Mouse (Mus musculus): ENCODE measurements around the gene Zfp652. TPM values are rescaled to one million over a fixed set of nuclear protein-coding genes. Genes with fewer than 3 reads are reported as not detected.
"Not testable (repeated sequence)": the region's sequence is repeated elsewhere in the genome, so short reads cannot be mapped to it uniquely, and the experiment has no call there.

Zfp652 gene
- total RNA-seq (2021), result 100 to 1,000 TPM in 1 of 2 experiments, 10 to 100 TPM in 1; 94.6 to 110 TPM
- long read RNA-seq, experiment 1, partial matches to known transcripts, result 0 of 7 reads
- long read RNA-seq, experiment 1, other reads (novel, unspliced or antisense), result 7 of 7 reads
- long read RNA-seq, experiment 2, partial matches to known transcripts, result 0 of 10 reads
- long read RNA-seq, experiment 2, other reads (novel, unspliced or antisense), result 10 of 10 reads

DNA sequence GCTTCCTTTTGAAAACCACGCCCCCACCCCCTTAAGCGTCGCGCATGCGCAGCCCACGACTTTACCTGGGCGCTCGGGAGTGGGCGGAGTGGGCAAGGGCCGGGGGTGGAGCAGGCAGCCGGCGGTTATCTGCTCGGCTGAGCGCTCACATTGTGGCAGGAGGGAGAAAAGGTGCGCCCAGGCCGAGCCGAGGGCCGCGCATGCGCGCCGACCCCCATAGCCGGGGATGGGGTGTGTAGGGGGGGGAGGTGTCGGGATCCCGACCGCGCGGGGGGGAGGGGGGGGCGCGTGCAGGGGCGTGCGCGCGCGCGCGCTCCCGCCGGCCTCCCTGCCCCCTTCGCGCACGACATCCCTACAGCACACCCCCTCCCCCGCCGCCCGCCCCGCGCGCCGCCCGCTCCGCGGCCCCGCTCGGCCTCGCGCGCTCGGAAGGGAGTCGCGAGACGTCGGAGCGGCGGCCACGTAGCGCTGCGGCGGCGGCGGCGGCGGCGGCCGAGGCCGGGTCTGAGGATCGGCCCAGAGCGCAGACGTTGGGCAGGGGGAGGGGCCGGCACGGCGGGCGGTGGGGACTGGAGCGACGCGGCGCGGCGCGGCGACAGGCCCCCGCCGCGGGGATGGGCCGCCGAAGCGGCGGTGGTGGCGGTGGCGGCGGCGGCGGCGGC, at the start of gene Zfp652:
TSS of gene Zfp652 (plus strand) at position 111 of the 662 bp plus-strand sequence.
- intact Hi-C loops (cut with DNase I), result no loop called here

DNA sequence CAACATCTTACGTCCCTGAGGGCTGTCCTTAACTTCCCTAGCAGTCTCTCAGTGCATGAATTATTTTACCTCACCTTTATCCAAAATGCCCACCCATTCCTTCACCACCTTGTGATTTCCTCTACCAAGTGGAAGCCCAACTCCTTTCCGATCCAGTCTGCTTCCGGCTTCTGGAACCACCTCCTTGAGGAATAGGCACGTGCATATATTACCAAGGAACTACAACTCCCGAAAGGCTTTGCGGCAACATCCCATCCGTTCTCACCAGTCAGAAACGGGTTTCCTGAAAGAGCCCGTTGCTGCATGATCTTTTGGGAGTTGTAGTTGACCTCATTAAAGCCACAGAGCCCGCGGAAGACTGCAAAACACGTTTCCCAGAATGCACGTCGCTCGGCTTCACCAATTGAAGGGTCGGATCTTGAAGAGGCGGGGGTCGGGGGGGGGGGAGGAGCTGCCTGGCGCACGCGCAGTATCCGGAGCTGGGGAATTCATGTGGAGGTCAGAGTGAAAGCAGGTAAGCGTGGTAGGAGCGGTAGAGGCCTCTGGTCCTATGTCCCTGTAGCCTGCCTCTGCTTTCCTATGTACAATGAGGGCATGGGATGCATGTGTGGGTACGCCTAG, 45.8 kb upstream of the Zfp652 start, which contains the start of gene Phb:
TSS of gene Phb (plus strand) at position 429 of the 621 bp plus-strand sequence.
- intact Hi-C loops (cut with DNase I), result loop anchor here (10.0 kb wide), 1 partner anchor 408 kb away; the partner anchor contains the start of gene Atp5g1
- H3K27ac ChIP-seq, result peak within 1 kb of the TSS; percentile 86

More for the DNA sequence above, at the start of gene Zfp652:
- peak within 1 kb of the TSS; percentile 94 for H3K27ac ChIP-seq
- DNase-seq, result peak; percentile 89
- no peak for TF ChIP-seq CTCF (IDR thresholded peaks at IDR 0.05)
- H3K4me3 ChIP-seq, result peak within 1 kb of the TSS; percentile 84

DNA sequence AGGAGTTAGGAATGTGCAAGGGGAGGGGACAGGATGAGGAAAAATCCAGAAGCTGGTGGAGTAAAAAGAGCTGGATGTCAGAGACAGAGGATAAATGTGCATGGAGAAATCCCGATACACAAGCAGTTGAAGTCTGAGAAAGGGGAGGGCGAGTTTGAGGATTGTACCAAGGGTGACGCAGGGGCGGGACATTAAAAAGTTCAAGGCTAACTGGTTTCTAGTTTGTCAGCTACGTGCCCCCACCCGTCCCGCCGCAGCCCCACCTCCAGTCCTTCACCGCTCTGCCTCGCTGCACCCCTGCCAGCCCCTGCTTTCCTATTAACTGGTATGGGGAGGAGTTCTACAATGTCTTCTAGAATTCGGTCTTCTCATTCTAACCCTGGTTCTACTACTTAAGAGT, 45.3 kb upstream of the Zfp652 start:
- Histone ChIP-seq H3K4me3 (peak overlapping the region; percentile 82), H3K27ac (peak overlapping the region; percentile 86)
- intact Hi-C loops (cut with DNase I), result loop anchor here (10.0 kb wide), 1 partner anchor 408 kb away; the partner anchor contains the start of gene Atp5g1
- TF ChIP-seq CTCF (IDR thresholded peaks at IDR 0.05), result no peak
- peak; percentile 48 for DNase-seq

More for the DNA sequence above, 45.8 kb upstream of the Zfp652 start, which contains the start of gene Phb:
- peak within 1 kb of the TSS; percentile 82 for H3K4me3 ChIP-seq
- no peak for TF ChIP-seq CTCF (IDR thresholded peaks at IDR 0.05)
- peak; percentile 93 for DNase-seq

DNA sequence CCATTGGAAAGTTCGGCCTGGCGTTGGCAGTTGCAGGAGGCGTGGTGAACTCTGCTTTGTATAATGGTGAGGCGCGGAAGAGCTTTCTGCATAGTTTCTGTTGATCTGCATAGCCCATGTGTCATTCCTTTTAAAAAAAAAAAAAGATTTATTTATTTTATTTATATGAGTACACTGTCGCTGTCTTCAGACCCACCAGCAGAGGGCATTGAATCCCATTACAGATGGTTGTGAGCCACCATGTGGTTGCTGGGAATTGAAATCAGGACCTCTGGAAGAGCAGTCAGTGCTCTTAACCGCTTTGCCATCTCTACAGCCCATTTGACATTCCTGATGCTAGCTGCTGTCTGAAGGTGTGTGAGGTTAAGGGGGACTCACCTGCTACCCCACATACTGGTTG, 44.4 kb upstream of the Zfp652 start:
- not testable (repeated sequence) for DNase-seq
- intact Hi-C loops (cut with DNase I), result loop anchor here (10.0 kb wide), 1 partner anchor 407 kb away; the partner anchor contains the start of gene Atp5g1
- Histone ChIP-seq H3K27ac (peak overlapping the region; percentile 86; the same call in 1 of the 2 replicates), H3K4me3 (peak overlapping the region; percentile 82)
- peak; percentile 12; the same call in 1 of the 2 replicates for TF ChIP-seq CTCF (IDR thresholded peaks at IDR 0.05)

DNA sequence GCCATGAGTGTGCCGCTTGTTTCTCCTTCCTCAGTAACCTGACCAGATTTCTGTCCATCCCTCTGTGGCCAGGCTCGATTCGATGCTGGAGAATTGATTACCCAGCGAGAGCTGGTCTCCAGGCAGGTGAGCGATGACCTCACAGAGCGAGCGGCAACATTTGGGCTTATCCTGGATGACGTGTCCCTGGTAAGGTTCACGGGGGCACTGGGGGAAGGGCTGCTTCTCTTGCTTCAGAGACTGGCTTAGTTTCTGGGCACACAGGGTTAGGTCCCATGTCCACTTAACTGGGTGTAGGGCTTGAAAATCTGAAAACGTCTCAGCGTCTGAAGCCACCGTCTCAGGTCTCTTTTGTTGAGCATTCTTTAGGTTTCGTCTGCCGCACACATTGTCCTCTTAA, 37.0 kb upstream of the Zfp652 start:
- intact Hi-C loops (cut with DNase I), result no loop called here
- H3K4me3 ChIP-seq, result no peak overlapping the region
- no peak overlapping the region for H3K27ac ChIP-seq
- DNase-seq, result no peak
- TF ChIP-seq CTCF (IDR thresholded peaks at IDR 0.05), result no peak

DNA sequence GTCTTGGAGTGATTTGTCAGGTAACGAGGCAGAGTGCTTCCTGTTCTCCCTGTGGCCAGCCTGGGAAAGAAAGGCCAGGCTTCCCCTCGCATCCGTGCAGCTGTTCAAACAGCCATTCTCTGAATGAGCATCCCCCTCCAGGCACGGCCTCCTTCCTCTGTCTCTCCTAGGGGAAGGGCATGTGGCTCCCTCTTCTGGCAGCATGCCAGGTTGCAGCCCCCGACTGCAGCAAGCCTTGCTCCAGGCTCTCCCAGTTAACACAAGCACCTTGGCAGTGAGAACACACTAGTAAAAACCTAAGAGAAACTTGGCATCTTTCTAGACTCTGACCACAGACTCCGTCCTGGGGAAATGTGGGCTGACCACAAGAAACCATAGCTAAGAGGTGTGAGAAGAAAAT, 36.2 kb upstream of the Zfp652 start:
- no peak; the same call in 1 of the 2 replicates for TF ChIP-seq CTCF (IDR thresholded peaks at IDR 0.05)
- Histone ChIP-seq H3K4me3 (no peak overlapping the region), H3K27ac (no peak overlapping the region)
- DNase-seq, result peak; percentile 57
- intact Hi-C loops (cut with DNase I), result no loop called here

DNA sequence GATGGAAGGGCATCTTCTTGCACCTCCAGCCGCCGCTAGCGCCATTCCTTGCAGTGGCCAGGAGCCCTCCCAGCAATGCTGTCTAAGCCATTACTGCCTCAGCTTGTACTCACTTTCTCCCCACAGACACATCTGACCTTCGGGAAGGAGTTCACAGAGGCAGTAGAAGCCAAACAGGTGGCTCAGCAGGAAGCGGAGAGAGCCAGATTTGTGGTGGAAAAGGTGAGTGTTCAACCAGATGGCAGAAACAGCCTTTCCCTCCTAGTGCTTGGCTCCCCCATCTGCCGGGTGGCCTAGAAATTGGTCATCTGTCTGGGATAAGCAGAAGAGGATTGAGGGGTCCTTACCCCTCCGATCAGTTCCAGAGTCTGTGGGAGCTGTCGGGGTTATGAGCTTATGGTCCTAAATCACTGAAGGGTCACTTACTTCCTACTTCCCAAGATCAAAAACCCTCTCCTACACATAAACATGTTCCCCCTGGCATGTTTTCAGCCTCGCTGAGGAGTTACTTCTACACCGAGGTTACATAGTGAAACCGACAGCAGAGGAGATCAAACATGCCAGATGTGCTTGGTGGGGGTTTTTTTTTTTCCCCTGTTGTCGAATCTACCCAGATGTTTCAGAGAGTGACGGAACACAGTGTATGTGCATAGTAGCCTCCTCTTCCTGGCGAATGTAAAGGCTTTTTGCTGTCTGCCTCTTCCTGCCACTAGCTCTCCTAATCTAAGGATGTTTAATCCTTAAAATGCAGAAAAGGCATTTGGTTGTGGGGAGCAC, 34.4 kb upstream of the Zfp652 start:
- intact Hi-C loops (cut with DNase I), result no loop called here
- Histone ChIP-seq H3K4me3 (no peak overlapping the region), H3K27ac (no peak overlapping the region)
- no peak for TF ChIP-seq CTCF (IDR thresholded peaks at IDR 0.05)
- DNase-seq, result no peak

DNA sequence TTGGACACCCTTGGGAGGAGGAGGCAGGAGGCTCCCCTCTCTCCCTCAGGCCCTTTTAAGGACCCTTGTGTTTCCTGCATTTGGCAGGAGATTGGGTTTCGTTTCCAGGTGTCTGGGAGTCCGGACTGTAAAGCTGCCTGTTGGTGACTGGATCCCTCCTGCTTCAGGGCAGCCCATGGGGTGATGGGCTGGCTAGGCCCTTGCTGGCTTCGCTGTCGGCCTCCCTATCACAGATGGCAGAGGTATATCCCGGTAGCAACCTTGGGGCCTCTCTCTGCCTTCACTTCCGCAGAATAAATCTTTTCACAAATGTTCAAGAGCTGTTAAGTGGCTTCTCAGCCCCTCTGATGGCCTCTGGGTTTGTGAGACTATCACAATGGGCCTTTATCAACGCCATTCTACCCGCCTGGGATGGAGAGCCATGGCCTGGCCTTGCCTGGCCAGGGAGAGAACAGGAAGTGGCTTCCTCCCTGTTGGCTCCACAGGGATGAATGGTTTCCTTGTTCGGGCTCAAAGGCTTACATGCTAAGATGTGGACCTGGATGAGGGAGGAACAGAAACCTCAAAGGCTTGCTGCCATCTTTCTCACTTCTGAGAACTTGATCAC, 30.4 kb upstream of the Zfp652 start:
- DNase-seq, result no peak
- intact Hi-C loops (cut with DNase I), result no loop called here
- Histone ChIP-seq H3K4me3 (no peak overlapping the region), H3K27ac (no peak overlapping the region)
- TF ChIP-seq CTCF (IDR thresholded peaks at IDR 0.05), result no peak

DNA sequence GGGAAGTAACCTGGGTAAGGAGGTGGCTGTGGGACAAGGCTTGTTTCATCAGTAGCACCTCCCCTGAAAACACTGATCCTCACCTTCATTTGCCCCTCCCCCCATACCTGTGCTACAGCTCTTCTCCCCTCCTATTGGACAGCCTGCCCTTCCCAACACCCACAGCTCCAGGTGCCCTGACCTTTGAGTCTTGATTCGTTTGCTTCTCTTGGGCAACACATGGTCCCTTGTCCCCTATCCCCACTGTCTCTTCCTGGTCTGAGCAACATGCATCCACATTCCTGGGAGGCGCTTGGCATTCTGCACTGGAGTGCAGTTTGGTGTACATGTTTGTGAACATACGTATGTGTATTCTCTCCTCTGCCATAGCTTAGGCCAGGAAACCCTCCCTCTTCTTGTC, 29.5 kb upstream of the Zfp652 start:
- intact Hi-C loops (cut with DNase I), result no loop called here
- H3K4me3 ChIP-seq, result no peak overlapping the region
- DNase-seq, result no peak
- no peak for TF ChIP-seq CTCF (IDR thresholded peaks at IDR 0.05)
- no peak overlapping the region for H3K27ac ChIP-seq

DNA sequence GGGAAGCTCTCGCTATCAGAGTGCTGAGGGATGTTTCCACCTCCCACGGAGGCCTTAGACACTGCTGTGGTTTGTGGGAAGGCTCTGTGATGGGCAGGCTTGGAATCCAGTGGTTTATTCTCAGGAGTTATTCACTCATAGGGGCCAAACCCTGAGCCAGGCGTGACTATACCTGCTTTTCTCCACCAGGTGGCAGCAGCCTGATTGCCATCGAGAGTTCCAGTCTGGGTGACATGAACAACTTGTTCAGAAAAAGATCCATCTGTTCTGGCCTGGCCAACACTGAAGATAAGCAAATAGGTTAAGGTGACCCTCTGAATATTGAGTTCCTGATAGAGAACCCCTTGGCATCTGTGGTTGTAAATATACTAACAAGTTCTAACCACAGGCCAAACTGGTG, 26.4 kb upstream of the Zfp652 start:
- peak overlapping the region; percentile 8; the same call in 1 of the 2 replicates for H3K27ac ChIP-seq

DNA sequence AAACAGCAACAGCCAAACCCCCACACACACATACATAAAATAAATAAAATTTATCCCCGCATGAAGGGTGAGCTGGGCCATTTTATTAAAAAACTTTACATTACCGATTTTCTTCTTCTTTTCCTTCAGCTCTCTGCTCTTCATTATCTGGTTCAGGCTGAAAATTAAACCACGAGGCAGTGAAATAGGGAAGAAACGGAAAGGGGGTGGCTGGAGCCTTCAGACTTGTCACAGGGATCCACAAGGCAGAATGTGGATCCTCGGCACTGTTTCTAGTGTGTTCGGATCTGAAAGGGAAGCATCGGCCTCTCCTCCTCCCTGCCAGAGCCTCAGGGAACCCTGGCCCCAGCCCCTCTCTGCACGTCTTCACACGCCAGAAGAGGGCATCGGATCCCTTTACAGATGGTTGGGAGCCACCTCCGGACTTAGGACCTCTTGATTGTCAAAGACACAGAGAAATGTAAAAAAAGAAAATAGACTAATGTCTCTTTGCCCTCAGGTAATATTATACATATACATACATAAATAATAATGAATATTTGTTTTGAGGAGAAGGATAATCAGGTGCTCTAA, 25.3 kb upstream of the Zfp652 start:
- peak; percentile 38 for TF ChIP-seq CTCF (IDR thresholded peaks at IDR 0.05)
- intact Hi-C loops (cut with DNase I), result loop anchor here (5.0 kb wide), 1 partner anchor 165 kb away; no protein-coding TSS in a partner anchor
- Histone ChIP-seq H3K4me3 (no peak overlapping the region), H3K27ac (no peak overlapping the region; the same call in 1 of the 2 replicates)
- DNase-seq, result no peak

More for the DNA sequence above, 26.4 kb upstream of the Zfp652 start:
- DNase-seq, result peak; percentile 78
- intact Hi-C loops (cut with DNase I), result loop anchor here (1.0 to 5.0 kb wide), 2 partner anchors 64 to 166 kb away; no protein-coding TSS in a partner anchor
- no peak overlapping the region for H3K4me3 ChIP-seq
- TF ChIP-seq CTCF (IDR thresholded peaks at IDR 0.05), result peak; percentile 99

Measured in gastrocnemius, adult 2 months (tissue).